Mouse (Mus musculus) liver, embryonic 15.5 days (tissue): ENCODE measurements around the gene Nwd1. TPM values are rescaled to one million over a fixed set of nuclear protein-coding genes. Genes with fewer than 3 reads are reported as not detected.

Experiments
- ATAC-seq: fragments of 200-750 bp; cut with Nextera tagmentation; 2 replicates; pipeline ENCODE4 v1.8.0; 2017; ENCODE audit warnings: moderate number of reproducible peaks, mild to moderate bottlenecking, moderate library complexity; ENCODE audit not compliant: insufficient read depth
- H3K27ac ChIP-seq: fragments of 300-500 bp; sonication (generic); replicated peaks from 2 replicates; pipeline ENCODE4 v1.5.1; 2015; ENCODE audit warnings: mild to moderate bottlenecking, inconsistent platforms
- H3K27me3 ChIP-seq: fragments of 300-500 bp; sonication (generic); 2 replicates; pipeline ENCODE4 v1.6.1; 2015; ENCODE audit warnings: mild to moderate bottlenecking, inconsistent platforms
- H3K36me3 ChIP-seq: fragments of 300-500 bp; sonication (generic); replicated peaks from 2 replicates; pipeline ENCODE4 v1.6.1; 2015; ENCODE audit warnings: moderate library complexity, mild to moderate bottlenecking, inconsistent platforms
- H3K4me1 ChIP-seq: fragments of 300-500 bp; sonication (generic); replicated peaks from 2 replicates; pipeline ENCODE4 v1.6.1; 2015; ENCODE audit warnings: inconsistent platforms
- H3K4me2 ChIP-seq: fragments of 300-500 bp; sonication (generic); 2 replicates; pipeline ENCODE4 v1.6.1; 2015; ENCODE audit warnings: moderate library complexity, mild to moderate bottlenecking, inconsistent platforms
- H3K4me3 ChIP-seq: fragments of 300-500 bp; sonication (generic); replicated peaks from 2 replicates; pipeline ENCODE4 v1.5.1; 2015; ENCODE audit warnings: mild to moderate bottlenecking, inconsistent platforms
- H3K9ac ChIP-seq: fragments of 300-500 bp; sonication (generic); 2 replicates; pipeline ENCODE4 v1.6.1; 2015; ENCODE audit warnings: moderate library complexity, mild to moderate bottlenecking, inconsistent platforms
- H3K9me3 ChIP-seq: fragments of 300-500 bp; sonication (generic); replicated peaks from 2 replicates; pipeline ENCODE4 v1.6.1; 2016; ENCODE audit warnings: inconsistent platforms
- WGBS: fragments of 180-500 bp; shearing (Covaris S2); methylation state at CpG from one replicate; pipeline ENCODE4 v1.1.7; 2015; ENCODE audit warnings: mixed read lengths; ENCODE audit not compliant: insufficient replicate concordance; 5-methylcytosine and 5-hydroxymethylcytosine counted together
- polyA plus RNA-seq: library from polyadenylated mRNA; unstranded; fragments of >200 nt; fragmentation: Nextera tagmentation; extraction: Ambion mirVana; gene quantifications from 2 replicates; pipeline ENCODE4 v1.2.1, GENCODE M21; 2015

The Nwd1 gene
- polyA plus RNA-seq, 1 experiment from 2014 or later: not detected

DNA sequence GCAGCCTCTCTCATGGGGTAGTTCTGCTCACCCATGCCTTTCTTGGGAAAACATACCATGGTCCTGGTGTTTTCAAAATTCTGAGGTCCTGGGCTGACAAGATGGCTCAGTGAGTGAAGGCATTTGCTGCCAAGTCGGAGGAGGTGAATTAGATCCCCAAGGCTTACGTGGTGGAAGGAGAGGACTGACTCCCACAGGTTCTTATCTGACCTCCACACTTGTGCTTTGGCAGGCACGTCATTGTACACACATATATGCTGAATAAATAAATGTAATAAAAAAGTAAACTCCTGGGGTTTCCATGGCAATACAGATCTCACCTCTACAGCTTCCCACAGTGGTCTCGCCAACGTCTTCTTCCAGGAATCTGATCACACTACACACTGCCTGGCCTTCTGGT lies 70.1 kb downstream of the Nwd1 start:
- Histone ChIP-seq H3K4me2 (no peak overlapping the region), H3K27ac (no peak overlapping the region), H3K9me3 (no peaks in the 10 kb centered on the region), H3K4me3 (no peak overlapping the region), H3K9ac (no peak overlapping the region), H3K36me3 (no peaks in the 10 kb centered on the region), H3K27me3 (no peaks in the 10 kb centered on the region), H3K4me1 (no peaks in the 10 kb centered on the region; the same call in 1 of the 2 replicates)
- 32% methylated on average over 5 of the region's 5 CpGs for WGBS
- ATAC-seq: no peak

DNA sequence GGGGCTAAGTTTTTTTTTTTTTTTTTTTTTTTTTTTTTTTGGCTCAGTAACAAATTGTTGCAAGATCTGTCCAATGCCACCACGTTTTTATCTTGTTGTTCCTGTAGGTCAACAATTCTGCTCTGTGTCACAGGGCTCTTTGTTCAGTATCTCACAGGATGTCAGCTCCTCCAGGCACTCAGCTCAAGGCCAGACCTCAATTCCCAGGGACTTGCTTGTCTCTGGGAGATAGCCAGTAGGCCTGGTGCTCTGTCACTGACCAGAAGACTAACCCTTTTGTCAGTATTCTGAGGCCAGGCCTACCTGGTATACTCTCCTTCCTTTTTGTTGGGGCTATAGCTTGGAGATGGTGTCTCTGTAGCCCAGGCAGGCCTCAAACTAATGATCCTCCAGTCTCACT lies 74.0 kb downstream of the Nwd1 start:
- peaks cover 7% of the 10 kb centered on the region for H3K36me3 ChIP-seq
- no peaks in the 10 kb centered on the region for H3K27me3 ChIP-seq
- H3K4me3 ChIP-seq: no peak overlapping the region
- ATAC-seq: no peak
- H3K27ac ChIP-seq: no peak overlapping the region
- 13% methylated on average over 1 of the region's 1 CpGs for WGBS
- H3K9me3 ChIP-seq: no peaks in the 10 kb centered on the region
- peaks cover 19% of the 10 kb centered on the region for H3K4me1 ChIP-seq
- H3K4me2 ChIP-seq: no peak overlapping the region
- H3K9ac ChIP-seq: no peak overlapping the region

DNA sequence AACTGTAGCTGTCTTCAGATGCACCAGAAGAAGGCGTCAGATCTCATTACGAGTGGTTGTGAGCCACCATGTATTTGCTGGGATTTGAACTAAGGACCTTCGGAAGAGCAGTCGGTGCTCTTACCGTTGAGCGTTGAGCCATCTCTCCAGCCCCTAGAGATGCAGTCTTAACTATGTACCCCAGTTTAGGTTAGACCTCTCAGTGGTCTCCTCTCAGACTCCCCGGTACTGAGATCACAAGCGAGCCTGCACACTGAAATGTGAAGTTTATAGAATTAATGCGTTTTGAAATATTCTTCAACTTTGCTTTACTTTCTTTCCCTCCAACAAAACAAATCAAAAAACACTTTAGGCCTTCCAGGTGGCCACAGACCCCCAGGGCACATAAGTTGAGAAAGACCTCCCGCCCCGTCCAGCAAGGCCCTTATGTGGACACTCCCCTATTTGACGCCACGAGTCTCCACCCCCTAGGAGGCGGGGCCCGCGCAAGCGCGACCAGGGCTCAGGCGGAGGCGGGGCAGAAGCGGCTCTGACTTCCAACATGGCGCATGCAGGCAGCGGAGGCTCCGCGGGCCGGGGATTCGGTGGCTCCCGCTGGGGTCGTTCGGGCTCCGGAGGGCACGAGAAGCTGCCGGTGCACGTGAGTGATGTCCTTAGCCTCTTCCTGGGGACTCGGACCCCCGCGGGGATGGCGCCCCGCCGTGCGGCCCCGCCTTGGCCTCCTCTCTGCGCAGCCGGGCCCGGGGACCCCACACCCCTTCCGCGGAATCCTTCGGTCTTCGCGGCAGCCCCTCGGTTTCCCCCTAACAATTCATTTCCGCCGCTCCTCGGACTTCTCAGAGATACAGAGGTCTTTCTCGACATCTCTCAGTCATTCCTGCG lies 76.5 kb downstream of the Nwd1 start, which contains the start of gene Sin3b:
Sin3b (plus strand) TSS at position 517 of the 882 bp plus-strand sequence.
- no peaks in the 10 kb centered on the region for H3K9me3 ChIP-seq

DNA sequence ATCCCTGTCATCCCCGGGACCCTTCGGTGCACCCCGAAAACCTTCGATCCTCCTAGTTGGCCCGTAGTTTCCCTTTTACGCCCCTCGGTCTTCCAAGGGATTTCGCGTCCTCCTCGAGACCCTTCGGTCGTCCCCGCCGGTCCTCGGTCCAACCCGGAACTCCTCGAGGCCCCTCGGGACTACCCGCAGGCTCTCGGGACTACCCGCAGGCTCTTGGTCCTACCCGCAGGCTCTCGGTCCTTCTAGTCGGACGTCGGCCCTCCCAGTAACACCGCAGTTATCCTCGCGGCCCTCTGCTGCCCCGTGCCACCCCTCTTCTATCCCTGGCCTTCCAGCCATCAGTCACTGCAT lies 77.1 kb downstream of the Nwd1 start:
- Histone ChIP-seq H3K9ac (peak overlapping the region; percentile 88), H3K27ac (no peak overlapping the region), H3K9me3 (no peaks in the 10 kb centered on the region), H3K4me1 (peaks cover 20% of the 10 kb centered on the region), H3K36me3 (peaks cover 38% of the 10 kb centered on the region), H3K4me3 (peak overlapping the region; percentile 89), H3K27me3 (no peaks in the 10 kb centered on the region), H3K4me2 (peak overlapping the region; percentile 84)
- peak; percentile 43 for ATAC-seq
- WGBS: under 1% methylated on average over 30 of the region's 30 CpGs

More for the DNA sequence above, 76.5 kb downstream of the Nwd1 start, which contains the start of gene Sin3b:
- H3K4me3 ChIP-seq: peak within 1 kb of the TSS; percentile 89
- ATAC-seq: peak; percentile 92
- H3K36me3 ChIP-seq: peaks cover 32% of the 10 kb centered on the region
- WGBS: 14% methylated on average over 53 of the region's 56 CpGs
- peak within 1 kb of the TSS; percentile 88 for H3K9ac ChIP-seq
- peak within 1 kb of the TSS; percentile 84 for H3K4me2 ChIP-seq
- H3K4me1 ChIP-seq: peaks cover 20% of the 10 kb centered on the region
- no peak within 1 kb of the TSS for H3K27ac ChIP-seq
- no peaks in the 10 kb centered on the region for H3K27me3 ChIP-seq

DNA sequence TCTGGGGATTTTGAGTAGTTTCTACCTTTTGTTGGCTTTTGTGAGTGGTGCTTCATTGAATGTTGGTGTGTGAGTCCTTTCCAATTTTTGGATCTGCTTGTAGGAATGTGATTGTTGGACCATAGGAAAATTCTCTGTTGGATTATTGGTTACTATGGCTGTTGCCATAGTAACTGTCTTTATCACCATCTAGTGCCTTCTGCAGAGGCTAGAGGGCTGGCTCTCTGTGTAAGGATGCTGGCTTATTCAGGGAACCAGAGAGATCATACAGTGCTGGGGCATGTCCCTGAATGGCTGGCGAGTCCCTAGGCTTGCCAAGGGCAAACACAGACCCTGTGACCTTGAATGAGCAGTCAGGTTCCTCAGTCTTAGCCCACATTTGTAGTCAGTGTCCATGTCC lies 82.1 kb downstream of the Nwd1 start:
- Histone ChIP-seq H3K4me1 (peaks cover 18% of the 10 kb centered on the region), H3K4me3 (no peak overlapping the region), H3K9me3 (no peaks in the 10 kb centered on the region), H3K36me3 (peaks cover 86% of the 10 kb centered on the region), H3K4me2 (no peak overlapping the region), H3K27ac (no peak overlapping the region), H3K9ac (no peak overlapping the region), H3K27me3 (no peaks in the 10 kb centered on the region)
- ATAC-seq: no peak
- WGBS: 55% methylated on average over 1 of the region's 1 CpGs

DNA sequence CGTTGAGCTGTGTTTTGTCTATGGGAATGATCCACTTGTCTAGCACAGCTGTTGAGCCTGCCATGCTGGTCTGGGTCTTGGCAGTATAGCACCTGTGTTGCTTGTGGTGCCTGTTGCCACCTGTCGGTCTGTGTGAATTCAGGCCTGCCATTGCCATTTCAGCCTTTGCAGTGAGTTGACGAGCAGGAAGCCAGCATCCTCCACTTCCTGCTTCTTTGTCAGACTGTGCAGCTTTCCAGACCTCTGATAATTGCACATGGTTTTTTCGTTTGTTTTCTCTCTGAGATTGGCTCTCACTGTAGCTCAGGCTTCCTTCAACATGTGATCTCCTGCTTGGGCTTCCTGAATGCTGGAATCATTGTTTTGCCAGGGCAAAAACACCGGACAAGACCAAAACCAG lies 88.5 kb downstream of the Nwd1 start:
- H3K4me3 ChIP-seq: no peak overlapping the region
- 57% methylated on average over 5 of the region's 5 CpGs for WGBS

DNA sequence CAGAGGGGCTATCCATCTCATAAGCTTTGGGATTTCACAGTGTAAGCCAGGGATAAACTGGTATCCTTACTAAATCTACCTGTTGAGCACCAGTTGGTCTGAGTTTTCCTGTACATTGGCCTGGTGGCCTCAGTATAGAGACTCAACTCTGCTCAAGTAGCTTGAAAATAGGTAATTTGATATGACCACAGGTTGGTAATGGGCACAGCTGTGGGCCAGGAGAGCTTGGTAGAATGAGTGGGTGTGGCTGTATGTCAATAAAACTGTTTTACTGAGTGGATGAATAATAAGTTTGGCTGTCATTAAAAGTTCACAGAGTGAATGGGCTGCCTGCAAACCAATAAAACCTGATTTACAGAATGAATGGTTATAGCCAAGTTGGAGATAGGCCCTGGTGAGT lies 90.4 kb downstream of the Nwd1 start:
- Histone ChIP-seq H3K27ac (no peak overlapping the region), H3K4me1 (no peaks in the 10 kb centered on the region), H3K9ac (no peak overlapping the region), H3K4me3 (no peak overlapping the region), H3K9me3 (no peaks in the 10 kb centered on the region), H3K27me3 (no peaks in the 10 kb centered on the region), H3K36me3 (peaks cover 81% of the 10 kb centered on the region), H3K4me2 (no peak overlapping the region)
- no peak for ATAC-seq

More for the DNA sequence above, 88.5 kb downstream of the Nwd1 start:
- ATAC-seq: peak; percentile 15; the same call in 1 of the 2 replicates
- Histone ChIP-seq H3K36me3 (peaks cover 91% of the 10 kb centered on the region), H3K27me3 (no peaks in the 10 kb centered on the region), H3K27ac (no peak overlapping the region), H3K4me2 (no peak overlapping the region), H3K9me3 (no peaks in the 10 kb centered on the region), H3K4me1 (no peaks in the 10 kb centered on the region), H3K9ac (no peak overlapping the region)

DNA sequence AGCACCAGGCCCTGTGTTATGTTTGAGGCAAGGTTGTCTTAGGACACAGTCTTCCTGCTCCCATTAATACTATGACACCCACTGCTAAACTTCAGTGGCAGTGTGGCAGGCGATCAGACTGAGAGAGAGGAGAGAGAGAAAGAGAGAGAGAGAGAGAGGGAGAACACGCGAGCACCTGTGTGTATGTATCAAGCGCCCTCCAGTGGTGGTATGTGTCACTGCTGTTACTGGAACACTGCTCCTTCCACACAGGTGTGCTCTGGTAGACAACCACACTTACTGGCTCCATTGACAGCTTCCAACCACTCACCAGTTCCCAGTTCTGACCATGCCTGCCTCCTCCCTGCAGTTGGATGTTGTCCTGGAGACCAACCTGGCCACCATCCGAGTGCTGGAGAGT lies 99.5 kb downstream of the Nwd1 start:
- Histone ChIP-seq H3K36me3 (peaks cover 74% of the 10 kb centered on the region), H3K27ac (no peak overlapping the region), H3K9me3 (no peaks in the 10 kb centered on the region), H3K4me3 (no peak overlapping the region), H3K9ac (no peak overlapping the region), H3K27me3 (no peaks in the 10 kb centered on the region), H3K4me2 (no peak overlapping the region), H3K4me1 (no peaks in the 10 kb centered on the region)
- 33% methylated on average over 5 of the region's 5 CpGs for WGBS
- ATAC-seq: no peak

DNA sequence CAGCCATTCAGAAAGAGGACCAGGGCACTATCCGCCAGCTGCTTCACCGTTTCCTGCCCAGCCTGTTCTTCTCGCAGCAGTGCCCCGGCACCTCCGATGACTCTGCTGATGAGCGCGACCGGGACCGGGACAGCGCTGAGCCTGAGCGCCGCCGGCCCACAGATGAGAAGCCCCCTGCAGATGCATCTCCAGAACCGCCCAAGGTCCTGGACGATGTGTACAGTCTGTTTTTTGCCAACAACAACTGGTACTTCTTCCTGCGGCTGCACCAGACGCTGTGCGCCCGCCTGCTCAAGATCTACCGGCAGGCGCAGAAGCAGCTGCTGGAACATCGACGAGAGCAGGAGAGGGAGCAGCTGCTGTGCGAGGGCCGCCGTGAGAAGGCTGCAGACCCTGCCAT lies 103.3 kb downstream of the Nwd1 start:
- no peaks in the 10 kb centered on the region for H3K27me3 ChIP-seq
- H3K4me1 ChIP-seq: no peaks in the 10 kb centered on the region
- H3K4me3 ChIP-seq: no peak overlapping the region
- H3K27ac ChIP-seq: no peak overlapping the region
- H3K4me2 ChIP-seq: no peak overlapping the region
- H3K36me3 ChIP-seq: peaks cover 84% of the 10 kb centered on the region
- ATAC-seq: no peak
- no peaks in the 10 kb centered on the region for H3K9me3 ChIP-seq
- no peak overlapping the region for H3K9ac ChIP-seq
- WGBS: 87% methylated on average over 26 of the region's 26 CpGs

DNA sequence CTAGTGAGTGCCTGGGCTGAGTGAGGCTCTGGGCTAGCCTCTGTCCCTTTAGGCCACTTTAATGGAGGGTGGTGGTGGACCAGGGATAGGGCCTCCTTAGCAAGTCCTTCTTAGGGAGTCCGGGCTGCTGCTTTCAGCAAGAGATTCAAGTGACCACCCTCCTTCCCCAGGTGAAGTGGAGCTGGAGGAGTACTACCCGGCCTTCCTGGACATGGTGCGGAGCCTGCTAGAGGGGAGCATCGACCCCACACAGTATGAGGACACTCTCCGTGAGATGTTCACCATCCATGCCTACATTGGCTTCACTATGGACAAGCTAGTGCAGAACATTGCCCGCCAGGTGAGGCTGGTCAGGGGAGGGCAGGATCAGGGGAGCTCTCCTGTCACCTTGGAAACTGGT lies 103.8 kb downstream of the Nwd1 start:
- H3K4me3 ChIP-seq: no peak overlapping the region
- H3K4me1 ChIP-seq: no peaks in the 10 kb centered on the region
- no peaks in the 10 kb centered on the region for H3K9me3 ChIP-seq
- no peak overlapping the region for H3K4me2 ChIP-seq
- no peak overlapping the region for H3K9ac ChIP-seq
- no peak for ATAC-seq
- H3K27ac ChIP-seq: no peak overlapping the region
- 82% methylated on average over 6 of the region's 6 CpGs for WGBS
- H3K36me3 ChIP-seq: peaks cover 80% of the 10 kb centered on the region
- H3K27me3 ChIP-seq: no peaks in the 10 kb centered on the region

DNA sequence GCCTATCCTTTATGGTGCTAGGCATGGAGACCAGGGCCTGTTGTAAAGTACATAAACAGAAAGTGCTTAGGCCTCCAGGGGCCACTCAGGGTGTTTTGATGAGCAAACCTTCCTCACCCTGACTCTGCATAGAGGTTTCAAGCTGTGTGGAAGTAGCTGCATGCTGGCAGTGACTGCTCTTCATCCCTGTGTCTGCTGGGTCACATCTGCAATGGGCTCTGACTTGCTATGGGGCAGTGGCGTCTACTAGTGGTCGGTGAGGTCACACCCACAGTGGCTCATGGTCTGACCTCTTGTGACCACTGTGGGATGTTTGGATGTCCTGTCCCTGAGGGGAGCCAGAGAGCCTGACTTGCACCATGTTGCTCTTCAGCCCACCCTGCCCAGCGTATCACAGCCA lies 104.6 kb downstream of the Nwd1 start:
- Histone ChIP-seq H3K4me3 (no peak overlapping the region), H3K4me1 (no peaks in the 10 kb centered on the region), H3K9ac (no peak overlapping the region), H3K27me3 (no peaks in the 10 kb centered on the region), H3K27ac (no peak overlapping the region), H3K4me2 (no peak overlapping the region), H3K9me3 (no peaks in the 10 kb centered on the region), H3K36me3 (peaks cover 86% of the 10 kb centered on the region)
- 79% methylated on average over 3 of the region's 3 CpGs for WGBS
- no peak for ATAC-seq

DNA sequence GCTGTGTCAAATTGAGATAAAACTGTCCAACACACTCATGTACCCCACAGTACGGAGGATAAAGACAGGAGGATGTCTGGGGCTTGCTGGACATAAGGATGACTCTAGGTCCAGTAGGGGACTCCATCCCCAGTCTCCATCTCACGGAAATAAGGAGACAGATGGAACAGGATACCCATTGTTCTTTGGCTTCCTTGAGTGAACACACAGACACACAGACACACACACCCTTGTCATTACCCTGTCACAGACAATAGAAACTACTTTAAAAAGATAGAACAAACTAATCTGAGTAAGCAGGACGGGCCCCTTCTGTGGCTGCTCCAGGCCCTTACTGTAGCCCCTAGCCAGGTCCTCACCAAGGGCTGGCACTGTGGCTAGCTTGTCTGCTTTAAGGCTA lies 105.8 kb downstream of the Nwd1 start:
- no peak for ATAC-seq
- Histone ChIP-seq H3K9me3 (no peaks in the 10 kb centered on the region), H3K4me3 (no peak overlapping the region), H3K4me2 (no peak overlapping the region), H3K4me1 (no peaks in the 10 kb centered on the region), H3K36me3 (peaks cover 86% of the 10 kb centered on the region), H3K27me3 (no peaks in the 10 kb centered on the region), H3K27ac (no peak overlapping the region), H3K9ac (no peak overlapping the region)
- WGBS: 66% methylated on average over 3 of the region's 3 CpGs
